Mouse (Mus musculus) lung, postnatal 0 days (tissue): Measurements from ENCODE around the gene Manbal.

ENCODE experiments used
- CTCF ChIP-seq: IDR thresholded peaks from 2 replicates; pipeline ENCODE4 v1.5.1; 2016; ENCODE audit warnings: antibody characterized with exemption, mild to moderate bottlenecking
- EP300 ChIP-seq: IDR thresholded peaks from 2 replicates; pipeline ENCODE4 v1.6.1; 2016; ENCODE audit warnings: antibody characterized with exemption, mild to moderate bottlenecking, control low read depth

DNA sequence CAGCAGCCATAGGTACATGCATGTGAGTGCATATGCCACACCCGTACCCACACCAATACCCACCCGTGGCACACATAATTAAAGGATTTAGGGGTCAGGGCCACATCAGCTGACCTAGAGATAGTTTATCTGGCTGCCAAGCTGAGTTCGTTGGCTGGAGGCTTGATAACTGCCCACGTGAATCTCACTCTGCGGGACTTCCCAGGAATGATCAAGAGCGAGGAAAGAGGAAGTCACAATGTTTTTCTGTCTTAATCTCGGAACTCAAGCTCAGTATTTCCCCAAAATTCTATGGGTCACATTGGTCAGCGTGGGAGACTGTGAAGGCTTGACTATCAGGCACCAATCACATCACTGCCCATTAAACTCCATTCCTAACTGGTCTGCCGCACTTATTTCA, 632 bp upstream of the Manbal start:
- no peak for TF ChIP-seq CTCF
- no peak for TF ChIP-seq EP300
